Mouse (Mus musculus): ENCODE measurements around the gene Lpcat1. TPM values are rescaled to one million over a fixed set of nuclear protein-coding genes. Genes with fewer than 3 reads are reported as not detected.

Lpcat1 gene
- 10 to 100 TPM; 36.7 to 49.5 TPM for total RNA-seq (2023)

GRCm38 (mm10) chr13:73467034-73467420 lies at the start of gene Lpcat1:
Gene Lpcat1 (plus strand): TSS chr13:73467197.

DNA sequence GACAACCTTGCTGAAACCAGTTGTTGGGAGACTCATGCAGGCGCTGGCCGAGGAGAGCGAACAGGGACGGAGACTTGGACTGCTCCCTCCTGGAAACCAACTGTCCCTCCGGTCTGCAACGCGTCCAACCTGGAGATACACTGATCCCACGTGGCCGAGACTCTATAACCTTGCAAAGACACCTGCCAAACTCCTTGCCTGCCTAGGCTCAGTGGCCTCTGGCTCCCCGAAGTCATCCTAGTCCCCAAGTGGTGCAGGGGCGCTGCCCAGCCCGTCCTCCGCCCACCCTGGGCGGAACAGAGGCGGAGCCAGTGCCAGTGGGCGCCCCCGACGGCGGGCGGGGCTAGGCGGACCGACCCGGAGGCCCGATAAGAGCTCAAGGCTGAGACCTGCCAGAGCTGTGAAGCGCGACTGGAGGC lies 69.4 kb downstream of the Lpcat1 start, which contains the start of gene Slc6a3:
TSS of gene Slc6a3 (plus strand) at position 345 of the 419 bp plus-strand sequence.

Other genes with a start within 250 kb of the Lpcat1 start
- gene Irx4, start 206.7 kb upstream of the Lpcat1 start, total RNA-seq (2023): not detected
- 10 to 100 TPM; 23.6 to 24.6 TPM for gene Mrpl36, start 138.7 kb upstream of the Lpcat1 start, total RNA-seq (2023)
- 10 to 100 TPM; 56.7 to 67.9 TPM for gene Ndufs6, start 138.7 kb upstream of the Lpcat1 start, total RNA-seq (2023)
- not detected for gene Slc6a3, start 69.5 kb downstream of the Lpcat1 start, total RNA-seq (2023)
- gene Clptm1l, start 136.8 kb downstream of the Lpcat1 start, total RNA-seq (2023): 10 to 100 TPM; 83.5 to 85.4 TPM
- under 1 TPM; 0.16 to 0.79 TPM for gene Tert, start 159.7 kb downstream of the Lpcat1 start, total RNA-seq (2023)
- not detected for gene Slc6a18, start 210.8 kb downstream of the Lpcat1 start, total RNA-seq (2023)
- gene Slc6a19, start 237.7 kb downstream of the Lpcat1 start, total RNA-seq (2023): not detected

All from neutrophil, adult 59 days (primary cell).